Mouse (Mus musculus) c-Kit-positive CD71-positive TER-119-positive erythroid progenitor cells, embryonic 14.5 days (primary cell): ENCODE measurements around the gene Gpr180.

ENCODE experiments used
- DNase-seq: peaks from one replicate; pipeline ENCODE4 v3.0.0-alpha.2; 2013; ENCODE audit warnings: low spot score

Gene Gpr180

DNA sequence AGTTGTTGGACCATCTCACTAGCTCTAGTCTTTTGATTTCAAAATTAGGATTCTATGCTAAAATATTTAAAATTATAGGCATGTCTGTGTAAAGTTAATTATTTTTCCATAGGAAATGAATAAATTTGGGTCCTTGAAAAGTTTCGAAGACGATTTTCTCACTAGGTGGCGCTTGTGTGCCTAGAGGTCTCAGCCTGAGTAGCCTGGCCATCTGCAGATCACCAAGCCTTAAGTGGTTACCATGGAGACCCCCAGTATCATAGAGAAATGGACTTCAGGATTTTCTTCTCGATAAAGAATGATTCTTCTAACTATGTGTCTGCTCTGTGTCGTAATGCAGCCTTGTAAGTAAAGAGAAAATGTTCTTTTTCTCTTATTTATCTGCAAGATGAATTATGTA, 72.7 kb downstream of the Gpr180 start:
- no peak for DNase-seq

DNA sequence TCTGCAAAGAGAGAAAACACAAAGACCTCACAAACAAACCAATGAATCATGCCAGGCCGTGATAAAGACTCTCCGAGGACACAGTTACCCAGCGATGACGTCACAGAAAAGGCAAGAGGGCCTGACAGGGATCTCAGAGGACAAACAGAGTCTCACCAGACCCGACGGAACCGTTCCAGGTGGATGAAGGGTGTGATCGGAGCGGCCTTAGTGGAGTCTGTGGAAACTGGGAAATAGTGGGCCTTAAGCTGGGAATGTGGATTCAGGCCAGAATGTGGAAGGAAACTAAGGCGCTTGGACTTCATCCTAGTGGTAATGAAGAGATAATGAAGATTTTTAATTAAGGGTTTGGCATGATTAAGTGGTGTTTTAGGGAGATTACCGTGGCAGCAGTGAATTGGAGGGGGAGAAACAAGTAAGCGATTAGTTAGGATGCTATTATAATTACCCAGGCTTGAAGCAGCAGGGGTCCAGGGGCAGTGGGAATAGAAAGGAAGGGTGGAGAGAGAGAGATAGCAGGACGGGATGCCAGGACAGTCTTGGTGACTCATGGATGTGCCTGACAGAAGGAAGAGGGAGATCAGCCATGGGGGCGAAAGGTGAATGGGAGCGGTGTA, 75.3 kb downstream of the Gpr180 start:
- no peak for DNase-seq
